Mouse (Mus musculus) neutrophil, adult 5-6 weeks (primary cell): ENCODE measurements around the gene H2-Aa. TPM values are rescaled to one million over a fixed set of nuclear protein-coding genes. Genes with fewer than 3 reads are reported as not detected.
A peak's percentile ranks its signal among the peaks of the same experiment; 100 is the strongest.

ENCODE experiments used
- ATAC-seq: fragments of 151-379, 151-347 bp; 2 replicates; pipeline ENCODE4 v1.8.0; 2017; ENCODE audit warnings: mild to moderate bottlenecking, moderate TSS enrichment; ENCODE audit not compliant: insufficient number of reproducible peaks, poor library complexity, low FRiP score, severe bottlenecking; ENCODE audit errors: extremely low read depth
- total RNA-seq: library from RNA; stranded (forward); fragments of 200-1000 nt; gene quantifications from 2 replicates; pipeline ENCODE4 v1.2.3, GENCODE M21; 2017

H2-Aa gene
- total RNA-seq, 1 experiment from 2014 or later = 2,237 TPM

DNA sequence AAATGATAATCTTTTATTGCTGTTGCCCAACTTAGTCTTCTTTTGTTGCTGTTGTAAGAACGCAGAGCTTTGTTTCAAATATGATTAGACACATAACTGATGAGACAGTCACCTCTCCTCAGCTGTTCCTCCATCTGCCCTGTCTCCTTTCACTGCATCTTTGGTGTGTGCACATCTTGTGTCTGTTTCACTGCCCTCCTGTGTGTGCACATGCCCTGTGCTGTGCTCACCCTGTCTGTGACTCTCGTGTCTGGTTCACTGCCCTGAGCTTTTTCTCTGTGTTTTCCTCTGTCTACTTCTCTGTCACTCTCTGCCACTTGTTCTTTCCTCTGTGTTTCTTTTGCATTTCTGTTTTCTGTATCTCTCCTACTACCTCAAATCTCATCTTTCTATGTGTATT lies 17.4 kb downstream of the H2-Aa start:
- ATAC-seq = no peak

DNA sequence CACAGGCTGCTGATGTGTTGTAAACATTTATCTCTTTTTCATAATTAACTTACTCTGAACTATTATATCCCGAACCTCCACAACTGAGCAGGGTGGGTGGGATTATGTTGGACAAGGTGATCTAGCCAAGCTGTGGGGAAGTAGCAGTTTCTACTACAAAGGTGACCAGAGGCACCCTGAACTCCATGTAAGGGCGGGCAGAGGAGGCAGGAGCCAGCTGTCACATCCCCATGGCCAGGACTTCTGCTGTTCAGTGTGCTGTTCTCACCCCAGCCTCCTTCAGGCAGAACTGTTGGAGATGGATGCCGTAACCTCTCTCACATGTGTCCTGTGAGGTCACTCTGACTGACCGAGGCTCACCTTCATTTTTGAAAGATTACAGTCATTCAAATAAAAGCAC lies 17.8 kb downstream of the H2-Aa start:
- ATAC-seq = no peak

DNA sequence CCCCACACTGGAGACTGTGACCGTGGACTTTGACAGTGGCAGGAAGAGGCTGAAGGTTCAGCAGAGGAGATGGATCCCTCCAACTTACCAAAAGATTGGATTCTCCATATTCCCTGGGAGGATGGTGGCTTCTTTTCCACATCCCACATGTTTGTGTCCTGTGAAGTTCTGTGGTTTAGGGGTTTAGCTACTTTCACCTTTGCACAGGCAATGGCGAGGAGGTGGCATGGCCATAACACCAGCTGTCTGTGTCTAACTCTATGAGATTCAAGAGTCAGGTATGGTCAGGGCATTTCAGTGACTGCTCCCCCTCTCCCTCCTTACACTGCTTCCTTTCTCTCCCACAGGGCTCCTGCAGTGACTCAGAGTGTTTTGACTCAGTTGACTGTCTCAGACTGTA lies 18.9 kb downstream of the H2-Aa start:
- ATAC-seq = no peak

DNA sequence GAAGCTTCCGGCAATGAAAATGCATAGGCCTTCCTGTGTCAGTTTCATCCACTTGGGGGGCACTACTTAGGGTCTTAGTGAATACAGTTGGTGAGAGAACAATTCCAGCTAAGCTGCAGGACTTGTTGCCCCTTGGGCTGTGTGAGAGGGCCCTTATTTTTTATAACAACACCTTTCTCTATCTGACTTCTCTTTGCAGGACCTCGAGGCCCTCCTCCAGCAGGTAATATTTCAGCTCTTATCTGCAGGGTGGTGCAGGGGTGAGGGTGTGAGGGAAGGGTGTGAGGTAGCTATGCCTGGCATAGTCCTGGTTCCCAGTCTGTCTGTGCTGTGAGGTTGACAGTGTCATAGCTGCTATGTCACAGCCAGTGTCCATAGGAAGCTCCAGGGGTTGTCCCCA lies 19.4 kb downstream of the H2-Aa start:
- no peak for ATAC-seq

DNA sequence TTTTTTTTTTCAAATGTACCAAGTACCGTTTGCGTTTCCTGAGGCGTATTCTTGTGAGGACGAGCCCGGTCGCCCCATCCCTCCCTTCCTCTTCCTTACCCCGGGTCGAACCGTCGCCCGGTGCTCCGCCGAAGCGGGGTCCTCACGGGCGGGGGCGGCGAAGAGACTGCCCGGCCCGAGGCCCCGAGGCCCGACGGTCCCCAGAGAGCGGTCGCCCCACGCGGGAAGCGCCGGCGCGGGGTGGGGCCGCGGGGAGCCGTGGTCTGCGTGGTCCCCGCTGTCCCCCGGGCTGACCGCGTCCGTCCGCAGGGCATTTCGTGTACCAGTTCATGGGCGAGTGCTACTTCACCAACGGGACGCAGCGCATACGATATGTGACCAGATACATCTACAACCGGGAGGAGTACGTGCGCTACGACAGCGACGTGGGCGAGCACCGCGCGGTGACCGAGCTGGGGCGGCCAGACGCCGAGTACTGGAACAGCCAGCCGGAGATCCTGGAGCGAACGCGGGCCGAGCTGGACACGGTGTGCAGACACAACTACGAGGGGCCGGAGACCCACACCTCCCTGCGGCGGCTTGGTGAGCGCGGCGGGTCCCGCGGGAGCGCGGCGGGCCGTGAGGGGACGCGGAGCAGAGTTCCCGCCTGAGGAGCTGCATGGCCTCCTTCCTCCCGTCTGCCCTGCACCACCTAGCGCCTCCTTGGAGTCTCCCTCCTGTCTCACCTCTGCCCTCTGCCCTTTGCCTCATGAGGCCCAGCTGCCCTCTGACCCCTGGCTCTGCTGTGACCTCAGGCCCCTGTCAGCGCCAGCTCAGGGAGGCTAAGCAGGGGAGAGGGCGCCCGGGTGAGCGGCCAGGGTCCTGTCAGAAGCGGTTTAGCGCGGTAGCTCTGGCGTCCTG lies 22.9 kb downstream of the H2-Aa start:
- no peak for ATAC-seq

DNA sequence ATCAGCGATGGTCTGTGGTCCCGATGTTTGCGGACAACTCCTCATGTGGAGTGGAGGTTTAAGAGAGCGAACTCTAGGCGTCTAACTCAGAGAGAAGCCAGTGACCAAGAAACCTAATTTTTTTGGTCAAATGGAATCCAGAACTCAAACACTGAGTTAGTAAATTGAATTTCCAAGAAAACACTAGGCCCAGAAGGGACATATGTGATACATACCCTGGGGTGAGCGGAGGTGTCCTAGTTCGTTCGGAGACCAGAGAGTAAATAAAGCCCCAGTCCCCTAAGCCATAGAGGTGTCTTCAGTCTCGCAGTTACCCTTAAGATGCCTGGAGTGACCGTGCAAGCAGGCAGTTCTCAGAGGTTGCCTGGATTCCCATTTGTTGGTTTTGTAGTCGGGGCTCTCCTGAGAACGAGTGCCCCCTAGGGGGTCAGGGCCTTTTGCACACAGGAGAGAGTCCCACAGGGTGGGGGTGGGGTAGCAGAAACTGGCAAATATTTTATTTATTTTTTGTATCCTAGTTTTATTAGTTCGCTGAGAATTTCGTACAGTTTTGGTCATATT lies 23.7 kb downstream of the H2-Aa start:
- no peak for ATAC-seq

DNA sequence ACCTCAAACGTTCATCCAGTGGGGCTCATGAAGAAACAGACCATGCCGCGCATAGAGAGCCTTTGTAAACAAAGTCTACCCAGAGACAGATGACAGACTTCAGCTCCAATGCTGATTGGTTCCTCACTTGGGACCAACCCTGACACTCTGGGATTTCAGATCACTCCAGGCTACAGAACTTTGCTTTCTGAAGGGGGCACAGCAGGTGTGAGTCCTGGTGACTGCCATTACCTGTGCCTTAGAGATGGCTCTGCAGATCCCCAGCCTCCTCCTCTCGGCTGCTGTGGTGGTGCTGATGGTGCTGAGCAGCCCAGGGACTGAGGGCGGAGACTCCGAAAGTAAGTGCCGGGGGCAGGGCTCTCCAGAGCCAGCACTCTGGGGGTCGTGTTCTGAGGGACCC lies 24.6 kb downstream of the H2-Aa start:
- ATAC-seq = peak; percentile 71

DNA sequence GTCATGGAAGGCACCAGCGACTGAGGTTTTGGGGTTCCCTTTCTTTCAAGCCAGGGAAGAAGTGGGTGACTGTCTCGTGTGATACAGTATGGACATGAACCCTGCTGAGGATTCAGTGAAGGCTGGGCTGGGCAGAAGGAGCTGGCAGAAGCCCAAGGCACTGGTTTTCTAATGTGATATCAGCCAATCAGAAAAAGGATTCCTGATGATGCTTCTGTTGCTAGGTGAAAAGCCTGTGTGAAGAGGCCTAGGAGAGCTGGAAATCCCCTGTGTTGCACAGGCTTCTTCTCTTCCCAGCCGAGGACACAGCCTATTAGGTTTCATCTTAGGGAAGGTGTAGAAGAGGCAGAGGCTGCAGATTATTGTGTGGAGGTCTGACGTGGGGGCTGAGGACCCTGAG lies 26.1 kb downstream of the H2-Aa start:
- ATAC-seq = peak; percentile 45

DNA sequence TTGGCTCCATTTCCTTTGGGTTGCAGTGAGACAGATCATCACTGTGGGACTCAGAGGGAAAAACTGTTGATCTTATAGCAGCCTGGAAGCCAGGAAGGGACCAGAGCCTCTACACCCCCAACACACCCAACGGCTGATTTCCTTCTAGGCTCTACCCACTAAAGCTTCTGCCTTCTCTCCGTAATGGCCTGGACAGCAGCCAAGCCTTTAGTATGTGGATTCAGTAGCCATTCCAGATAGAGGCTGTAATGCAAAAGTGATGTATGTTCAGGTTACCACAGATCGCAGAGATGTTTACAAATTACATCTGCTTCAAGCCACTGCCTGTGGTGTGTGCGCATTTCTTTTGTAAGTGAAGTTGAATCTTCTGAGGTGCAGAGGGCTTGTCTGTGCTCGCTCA lies 27.1 kb downstream of the H2-Aa start:
- ATAC-seq = no peak

DNA sequence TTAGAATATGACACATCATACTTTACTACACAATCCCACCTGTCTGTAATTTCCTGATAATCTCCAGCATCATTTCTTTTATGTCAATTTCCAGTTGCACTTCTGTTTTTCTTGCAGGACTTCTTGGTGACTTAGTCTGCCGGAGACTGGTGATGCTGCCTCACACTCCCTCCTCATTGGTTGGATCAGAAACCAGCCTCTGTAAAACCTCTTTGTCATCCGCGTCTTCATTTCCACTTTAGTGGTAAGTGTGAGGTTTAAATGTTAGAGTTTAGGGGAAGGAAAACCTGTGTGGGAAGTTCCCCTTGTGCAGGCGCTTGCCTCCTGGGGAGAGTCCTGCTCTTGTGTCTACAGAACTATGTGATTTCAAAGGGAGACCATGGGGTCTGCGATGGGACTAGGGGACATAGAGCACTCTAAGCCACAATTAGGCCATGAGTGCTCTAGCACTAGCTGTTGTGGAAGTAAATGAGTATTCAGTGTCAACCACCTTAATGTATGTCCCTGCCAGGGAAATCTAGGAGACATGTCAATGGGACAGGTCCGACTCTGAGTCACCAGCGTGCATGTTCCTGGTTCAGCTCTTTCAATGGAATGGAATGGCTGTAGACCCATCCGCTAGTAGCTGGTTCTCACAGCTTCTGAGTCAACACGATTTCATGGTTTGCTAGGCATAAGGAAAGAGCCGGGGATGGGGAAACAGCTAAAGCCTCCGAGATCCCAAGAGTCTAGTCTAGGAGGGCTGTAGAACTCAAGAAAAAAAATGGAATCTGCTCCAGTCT lies 29.8 kb downstream of the H2-Aa start, which contains the start of gene H2-Ab1:
H2-Ab1 (plus strand) TSS at position 96 of the 782 bp plus-strand sequence.
- peak; percentile 86 for ATAC-seq

DNA sequence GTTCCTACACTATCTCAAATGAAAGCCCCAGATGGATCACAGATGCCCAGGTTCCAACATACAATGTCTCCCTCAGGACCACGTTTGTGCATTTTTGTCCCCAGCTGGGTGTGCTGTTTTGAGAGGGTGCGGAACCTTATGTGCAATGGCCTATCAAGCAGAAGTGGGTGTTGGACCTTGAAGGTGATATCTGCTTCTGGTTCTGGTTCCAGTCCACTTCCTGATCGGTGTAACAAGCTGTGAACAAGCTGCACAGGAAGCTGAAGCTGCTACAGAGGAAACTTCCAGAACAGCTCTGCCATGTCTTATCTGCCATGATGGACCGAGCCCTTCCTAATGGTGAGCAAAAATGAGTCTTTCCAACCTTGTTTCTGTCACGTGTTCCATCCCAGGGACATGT lies 31.1 kb downstream of the H2-Aa start:
- no peak for ATAC-seq

DNA sequence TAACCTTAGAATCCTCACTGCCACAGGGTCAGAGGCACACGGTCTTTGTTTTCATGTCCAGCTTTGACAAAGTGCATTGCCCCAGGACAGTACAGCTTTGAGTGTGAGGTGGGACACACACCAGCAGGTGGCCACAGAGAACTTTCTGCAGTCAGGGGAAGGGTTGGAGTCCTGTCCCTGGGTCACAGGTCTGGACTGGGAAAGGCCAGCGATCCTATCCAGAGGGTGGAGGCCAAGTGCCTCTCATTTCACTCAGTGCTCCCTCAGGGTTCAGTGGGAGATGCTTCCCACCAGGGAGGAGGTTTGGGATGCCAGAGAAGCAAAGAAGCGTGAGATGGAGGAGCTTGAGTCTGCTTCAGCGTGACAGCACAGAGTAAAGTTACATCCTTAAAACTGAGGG lies 36.0 kb downstream of the H2-Aa start:
- ATAC-seq = no peak

DNA sequence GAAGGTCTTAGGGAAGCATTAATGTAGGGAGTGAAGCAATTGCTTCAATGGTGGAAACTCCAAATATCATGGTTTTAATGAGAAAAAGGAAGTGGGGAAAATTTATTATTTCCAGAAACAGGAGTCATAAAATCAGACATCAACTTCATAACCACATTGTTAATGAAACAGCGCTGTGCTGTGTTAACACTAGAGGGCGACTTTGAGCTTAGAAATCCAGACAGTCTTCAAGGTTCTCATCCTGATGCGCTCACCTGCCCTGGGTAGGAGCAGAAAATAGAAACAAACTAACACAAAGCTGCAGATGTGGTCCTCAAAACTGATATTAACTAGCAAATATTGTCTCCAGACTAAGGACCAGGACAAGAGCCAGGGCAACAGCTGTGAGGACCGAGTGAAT lies 37.7 kb downstream of the H2-Aa start:
- peak; percentile 69 for ATAC-seq

DNA sequence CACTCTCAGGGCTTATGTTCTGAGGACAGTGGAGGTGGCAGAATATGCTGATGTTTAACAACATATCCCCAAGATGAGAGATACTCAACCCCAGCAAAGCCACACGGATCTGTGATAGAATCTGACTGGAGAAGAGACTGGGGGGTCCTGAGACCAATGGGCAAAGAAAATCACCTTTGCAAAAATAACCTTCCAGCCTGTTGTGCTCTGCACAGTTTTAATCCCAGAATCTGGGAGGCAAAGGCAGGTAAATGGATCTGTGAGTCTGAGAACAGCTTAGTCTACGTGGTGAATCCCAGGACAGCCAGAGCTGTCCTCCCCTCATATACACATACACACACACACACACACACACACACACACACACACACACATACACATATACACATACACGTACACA lies 38.3 kb downstream of the H2-Aa start:
- ATAC-seq = no peak

DNA sequence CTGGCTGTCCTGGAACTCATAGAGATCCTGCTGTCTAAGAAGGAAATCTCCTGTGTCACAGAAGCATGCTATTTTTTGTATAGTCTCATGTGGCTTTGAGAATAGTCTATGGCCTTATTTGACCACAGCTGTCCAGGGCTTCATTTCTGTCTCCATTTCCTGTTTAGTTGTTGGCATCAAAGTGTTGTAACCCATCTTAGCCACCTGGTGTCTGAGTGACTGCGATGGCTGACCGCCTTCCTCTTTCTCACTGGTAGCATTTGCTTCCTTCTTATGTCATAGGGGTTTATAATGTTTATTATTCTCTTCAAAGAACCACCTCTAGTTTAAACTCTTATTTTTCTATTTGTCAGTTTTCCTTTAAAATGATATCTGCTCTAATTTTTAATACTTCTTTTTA lies 38.9 kb downstream of the H2-Aa start:
- ATAC-seq = peak; percentile 88

DNA sequence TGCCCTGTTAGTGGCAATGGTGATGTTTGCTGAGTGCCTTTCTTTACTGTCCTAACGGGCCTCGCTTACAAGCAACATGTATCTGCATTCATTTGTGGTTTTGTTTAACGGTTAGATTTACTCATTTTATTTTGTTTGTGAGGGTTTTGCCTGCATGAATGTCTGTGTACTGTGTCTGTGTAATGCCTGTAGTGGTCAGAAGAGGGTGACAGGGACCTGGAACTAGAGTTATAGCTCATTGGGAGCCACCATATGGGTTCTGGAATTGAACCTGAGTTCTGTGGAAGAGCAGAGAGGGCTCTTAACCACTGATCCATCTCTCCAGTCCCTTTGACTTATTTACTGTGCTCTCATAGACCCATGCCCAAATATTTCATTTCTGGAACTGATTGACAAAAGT lies 40.6 kb downstream of the H2-Aa start:
- ATAC-seq = no peak

DNA sequence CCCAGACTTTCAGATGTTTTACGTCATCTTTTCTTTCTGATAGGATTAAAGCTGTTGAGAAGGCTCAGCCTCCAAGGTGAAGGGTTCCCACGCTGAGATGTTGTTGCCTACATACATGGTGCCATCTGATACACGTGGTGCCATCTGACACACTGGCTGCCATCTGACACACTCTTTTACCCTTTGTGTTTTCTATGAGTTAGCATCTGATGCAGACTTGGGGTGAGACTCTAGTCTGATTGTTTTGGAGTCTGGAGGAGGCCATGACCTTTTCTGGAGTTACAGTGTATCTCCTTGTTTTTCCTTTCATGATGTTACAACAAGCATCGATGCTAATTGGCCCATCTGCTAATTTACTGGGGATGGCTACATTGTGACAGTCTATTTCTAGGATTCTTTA lies 43.0 kb downstream of the H2-Aa start:
- no peak for ATAC-seq

DNA sequence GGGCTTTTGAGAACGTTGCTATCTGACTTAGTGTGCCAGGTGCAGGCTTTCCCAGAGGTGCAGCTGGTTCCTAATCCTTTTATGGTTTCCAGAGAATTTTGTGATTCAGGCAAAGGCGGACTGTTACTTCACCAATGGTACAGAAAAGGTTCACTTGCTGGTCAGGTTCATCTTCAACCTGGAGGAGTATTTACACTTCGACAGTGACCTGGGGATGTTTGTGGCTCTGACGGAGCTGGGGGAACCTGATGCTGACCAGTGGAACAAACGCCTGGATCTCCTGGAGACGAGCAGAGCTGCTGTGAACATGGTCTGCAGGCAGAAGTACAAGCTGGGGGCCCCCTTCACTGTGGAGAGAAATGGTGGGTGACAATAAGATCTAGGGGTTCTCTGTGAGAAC lies 46.7 kb downstream of the H2-Aa start:
- ATAC-seq = no peak

DNA sequence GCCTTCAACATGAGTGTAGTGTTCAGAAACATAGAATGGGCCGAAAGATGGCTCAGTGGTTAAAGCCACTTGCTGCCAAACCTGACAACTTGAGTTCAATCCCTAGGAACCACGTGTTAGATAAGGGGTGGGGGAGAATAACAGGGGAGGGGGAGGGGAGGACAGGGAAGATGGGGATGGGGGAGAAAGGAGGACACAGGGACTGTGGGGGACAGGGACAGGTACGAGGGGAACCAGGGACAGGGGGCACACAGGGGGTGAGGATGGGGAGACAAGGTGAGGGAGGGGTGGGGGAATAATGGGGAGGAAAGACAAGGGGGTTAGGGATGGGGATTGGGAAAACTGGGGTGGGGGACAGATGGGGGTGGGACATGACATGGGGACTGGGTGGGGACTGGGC lies 47.3 kb downstream of the H2-Aa start:
- ATAC-seq = no peak

DNA sequence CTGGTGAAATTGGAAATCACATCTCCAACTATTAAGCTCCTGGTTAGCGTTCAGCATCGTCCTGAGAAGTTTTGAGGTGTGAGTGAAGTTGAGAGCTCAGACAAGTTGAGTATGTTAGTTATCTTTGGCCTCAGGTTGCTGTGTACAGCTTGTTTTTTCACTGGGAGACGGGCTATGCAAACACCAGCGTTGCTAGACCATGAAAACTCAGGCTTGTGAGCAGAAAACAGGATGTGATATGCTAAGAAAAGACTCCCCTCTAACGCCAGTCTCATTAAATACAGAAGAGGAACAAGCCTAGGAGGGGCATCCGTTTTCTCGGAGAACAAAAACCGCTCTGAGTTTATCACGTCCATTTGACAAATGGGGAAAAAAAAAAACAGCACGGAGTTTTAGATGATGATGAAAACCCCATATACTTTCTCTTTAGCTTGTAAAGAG lies 48.0 kb downstream of the H2-Aa start:
- peak; percentile 57 for ATAC-seq
